Mouse (Mus musculus) testis, adult 2 months (tissue): ENCODE measurements around the gene Pbld2. TPM values are rescaled to one million over a fixed set of nuclear protein-coding genes. Genes with fewer than 3 reads are reported as not detected.

ENCODE experiments used
- H3K27ac ChIP-seq: fragments of 200-500 bp; 2 replicates; pipeline ENCODE4 v1.5.1; 2012; ENCODE audit warnings: low read depth, low read length; ENCODE audit not compliant: control insufficient read depth, insufficient read depth
- H3K27me3 ChIP-seq: fragments of 200-500 bp; 2 replicates; pipeline ENCODE4 v1.6.1; 2012; ENCODE audit warnings: mild to moderate bottlenecking, low read length, moderate library complexity; ENCODE audit not compliant: control insufficient read depth, insufficient read depth
- H3K36me3 ChIP-seq: fragments of 200-500 bp; 2 replicates; pipeline ENCODE4 v1.6.1; 2012; ENCODE audit warnings: mild to moderate bottlenecking, low read length; ENCODE audit not compliant: control insufficient read depth, insufficient read depth
- H3K4me1 ChIP-seq: fragments of 200-500 bp; 2 replicates; pipeline ENCODE4 v1.6.1; 2012; ENCODE audit warnings: low read length; ENCODE audit not compliant: control insufficient read depth, insufficient read depth
- H3K4me3 ChIP-seq: fragments of 200-500 bp; 2 replicates; pipeline ENCODE4 v1.5.1; 2012; ENCODE audit warnings: low read depth, mild to moderate bottlenecking, low read length, moderate library complexity, mixed read lengths; ENCODE audit not compliant: control insufficient read depth
- CTCF ChIP-seq: fragments of 200-500 bp; IDR thresholded peaks from 2 replicates; pipeline ENCODE4 v1.5.1; 2012; ENCODE audit warnings: low read depth, mild to moderate bottlenecking, inconsistent platforms, low read length, moderate library complexity; ENCODE audit not compliant: control insufficient read depth, insufficient read depth, insufficient replicate concordance
- POLR2A ChIP-seq: fragments of 200-500 bp; IDR thresholded peaks from 2 replicates; pipeline ENCODE4 v1.6.1; 2012; ENCODE audit warnings: low read depth, mild to moderate bottlenecking, inconsistent platforms, low read length, moderate library complexity; ENCODE audit not compliant: control insufficient read depth
- polyA plus RNA-seq: library from polyadenylated mRNA; depleted of rRNA; stranded (reverse); fragments of >200 nt; gene quantifications from 2 replicates; pipeline ENCODE4 v1.2.3, GENCODE M21; 2012

The Pbld2 gene
- polyA plus RNA-seq, 1 experiment, result 4.0 TPM

GRCm38 (mm10) chr10:63038571-63039320 is 14.6 kb downstream of the Pbld2 start:
- Histone ChIP-seq H3K27ac (no peak overlapping the region), H3K27me3 (no peaks in the 10 kb centered on the region), H3K4me1 (no peaks in the 10 kb centered on the region), H3K36me3 (no peaks in the 10 kb centered on the region), H3K4me3 (no peak overlapping the region)
- TF ChIP-seq POLR2A (no peak), CTCF (no peak)

GRCm38 (mm10) chr10:63039867-63040628 is 15.9 kb downstream of the Pbld2 start:
- Histone ChIP-seq H3K36me3 (no peaks in the 10 kb centered on the region), H3K4me1 (no peaks in the 10 kb centered on the region), H3K27ac (no peak overlapping the region), H3K27me3 (no peaks in the 10 kb centered on the region), H3K4me3 (no peak overlapping the region)
- TF ChIP-seq CTCF, result no peak
- TF ChIP-seq POLR2A, result no peak

GRCm38 (mm10) chr10:63043154-63043553 is 19.0 kb downstream of the Pbld2 start:
- Histone ChIP-seq H3K4me1 (no peaks in the 10 kb centered on the region), H3K27ac (no peak overlapping the region), H3K4me3 (no peak overlapping the region), H3K27me3 (no peaks in the 10 kb centered on the region), H3K36me3 (no peaks in the 10 kb centered on the region)
- TF ChIP-seq POLR2A, result no peak
- no peak for TF ChIP-seq CTCF

GRCm38 (mm10) chr10:63047751-63048150 is 23.6 kb downstream of the Pbld2 start:
- TF ChIP-seq POLR2A (no peak), CTCF (no peak)

GRCm38 (mm10) chr10:63049106-63049505 is 25.0 kb downstream of the Pbld2 start:
- TF ChIP-seq CTCF (no peak), POLR2A (no peak)
- no peaks in the 10 kb centered on the region for H3K4me1 ChIP-seq
- no peak overlapping the region for H3K27ac ChIP-seq

More at GRCm38 (mm10) chr10:63047751-63048150, 23.6 kb downstream of the Pbld2 start:
- H3K36me3 ChIP-seq, result no peaks in the 10 kb centered on the region
- no peak overlapping the region for H3K4me3 ChIP-seq
- no peak overlapping the region for H3K27ac ChIP-seq
- no peaks in the 10 kb centered on the region for H3K4me1 ChIP-seq
- no peaks in the 10 kb centered on the region for H3K27me3 ChIP-seq

DNA sequence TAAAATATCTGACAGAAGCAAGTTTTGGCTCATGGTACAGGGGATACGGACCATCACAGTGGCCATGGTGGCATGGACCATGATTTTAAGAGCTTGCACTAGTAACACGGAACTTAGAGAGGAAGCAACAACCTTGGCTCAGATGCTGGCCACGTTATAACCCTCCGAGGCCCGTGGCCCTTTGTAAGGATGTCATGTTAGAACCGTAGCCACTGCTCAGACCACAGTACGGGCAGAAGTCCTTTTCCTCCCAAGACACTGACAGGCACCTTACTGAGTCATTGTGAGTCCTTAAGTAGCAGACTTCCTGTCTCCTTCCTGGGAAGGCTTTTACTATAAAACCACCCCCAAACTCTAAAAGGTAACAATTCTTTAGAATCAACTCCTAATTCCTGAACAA is 27.2 kb downstream of the Pbld2 start:
- Histone ChIP-seq H3K36me3 (no peaks in the 10 kb centered on the region), H3K27ac (no peak overlapping the region), H3K27me3 (no peaks in the 10 kb centered on the region), H3K4me3 (no peak overlapping the region), H3K4me1 (no peaks in the 10 kb centered on the region)
- TF ChIP-seq CTCF (no peak), POLR2A (no peak)

More at GRCm38 (mm10) chr10:63049106-63049505, 25.0 kb downstream of the Pbld2 start:
- no peaks in the 10 kb centered on the region for H3K36me3 ChIP-seq
- H3K4me3 ChIP-seq, result no peak overlapping the region
- no peaks in the 10 kb centered on the region for H3K27me3 ChIP-seq

GRCm38 (mm10) chr10:63052011-63052410 is 27.9 kb downstream of the Pbld2 start:
- H3K27me3 ChIP-seq, result no peaks in the 10 kb centered on the region
- TF ChIP-seq CTCF (no peak), POLR2A (no peak)
- no peak overlapping the region for H3K27ac ChIP-seq
- H3K4me1 ChIP-seq, result no peaks in the 10 kb centered on the region
- H3K36me3 ChIP-seq, result no peaks in the 10 kb centered on the region
- H3K4me3 ChIP-seq, result no peak overlapping the region
